In the genomic region with DNA sequence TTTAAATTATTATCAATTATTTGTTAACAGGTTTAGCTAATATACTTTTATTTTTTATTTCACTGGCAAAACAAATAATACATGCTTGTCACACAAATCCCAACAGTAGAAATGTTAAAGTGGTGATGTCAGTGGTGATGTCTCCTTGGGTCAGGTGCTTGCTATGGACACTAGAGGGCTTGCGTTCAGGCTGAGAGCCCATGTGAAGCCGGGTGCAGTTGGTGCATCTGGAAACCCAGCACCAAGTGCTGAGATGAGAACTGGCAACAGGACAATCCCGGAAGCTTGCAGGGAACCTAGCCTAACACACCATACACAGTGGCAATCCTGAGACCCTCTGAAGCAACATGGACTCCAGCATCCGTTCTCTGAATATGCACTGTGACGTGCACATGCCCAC, we compare ENCODE assay signal across 8 mouse cellular contexts.
A peak's percentile ranks its signal among the peaks of the same experiment; 100 is the strongest.
DNase-seq lines count a peak whose midpoint lies in the region; ATAC-seq lines count a peak whose summit lies in the region.

No protein-coding gene starts in this region.

- H3K36me3 ChIP-seq in heart, embryonic 11.5 days (ENCODE audit: control insufficient read depth, insufficient read depth, low read length): no peaks in the 10 kb centered on the region
- H3K36me3 ChIP-seq in midbrain, embryonic 13.5 days: no peaks in the 10 kb centered on the region

- H3K4me1 ChIP-seq in heart, embryonic 11.5 days (ENCODE audit: control insufficient read depth, insufficient read depth, low read length): peaks cover 31% of the 10 kb centered on the region
- H3K4me1 ChIP-seq in midbrain, embryonic 13.5 days (replicated peaks): peaks cover 28% of the 10 kb centered on the region

- no peaks in the 10 kb centered on the region for H3K27me3 ChIP-seq in heart, embryonic 11.5 days (ENCODE audit: control insufficient read depth, insufficient read depth, low read length)
- no peaks in the 10 kb centered on the region for H3K27me3 ChIP-seq in midbrain, embryonic 13.5 days

- H3K9ac ChIP-seq in heart, embryonic 11.5 days (ENCODE audit: low read depth, low read length): no peak overlapping the region
- H3K9ac ChIP-seq in midbrain, embryonic 13.5 days (replicated peaks): no peak overlapping the region

- no peaks in the 10 kb centered on the region for H3K9me3 ChIP-seq in heart, embryonic 11.5 days (replicated peaks; ENCODE audit: control insufficient read depth, low read length)
- H3K9me3 ChIP-seq in midbrain, embryonic 13.5 days: no peaks in the 10 kb centered on the region

- no peak overlapping the region for H3K4me3 ChIP-seq in heart, embryonic 11.5 days (ENCODE audit: low read depth, low read length)
- H3K4me3 ChIP-seq in midbrain, embryonic 13.5 days (replicated peaks): no peak overlapping the region

- no peak for ATAC-seq in heart, embryonic 11.5 days (replicated peaks; ENCODE audit: insufficient number of reproducible peaks, low FRiP score, low TSS enrichment)
- ATAC-seq in midbrain, embryonic 13.5 days: peak; percentile 52

- no peak overlapping the region for H3K4me2 ChIP-seq in heart, embryonic 11.5 days
- no peak overlapping the region for H3K4me2 ChIP-seq in midbrain, embryonic 13.5 days (replicated peaks)

- no peak overlapping the region for H3K27ac ChIP-seq in heart, embryonic 11.5 days (ENCODE audit: low read depth, low read length)
- 0 out of 2 replicates have a peak overlapping the region, but pooled peaks have one; percentile 32 for H3K27ac ChIP-seq in midbrain, embryonic 13.5 days

- peak; percentile 52 for DNase-seq in heart, postnatal 4 days
- DNase-seq in ES-CJ7 (ENCODE audit: low read depth, low spot score): peak; percentile 58
- DNase-seq in embryo, embryonic 9.5 days (ENCODE audit: extremely low spot score): peak; percentile 23
- DNase-seq in ovary, postnatal 14 days (ENCODE audit: low spot score): no peak
- no peak for DNase-seq in adrenal gland, adult 18-20 months (ENCODE audit: low spot score in 2 of 2)
- DNase-seq in Muller cell, postnatal 12 days (ENCODE audit: inconsistent ontology term): no peak

- 69% methylated on average over 5 of the region's 5 CpGs for WGBS in heart, embryonic 11.5 days (ENCODE audit: insufficient replicate concordance)
- 73% methylated on average over 5 of the region's 5 CpGs for WGBS in midbrain, embryonic 13.5 days

Comparison
In these comparisons a context has a peak if more than half of its experiments do, and no peak if none do; other contexts are left out.
1. DNase-seq: peak in heart, postnatal 4 days (single experiment), ES-CJ7 (single experiment) and embryo, embryonic 9.5 days (single experiment); none in ovary, postnatal 14 days (single experiment), adrenal gland, adult 18-20 months (0 of 2) and Muller cell, postnatal 12 days (single experiment).